Mouse (Mus musculus) gastrocnemius, postnatal 10 days (tissue): ENCODE results near the gene Zdhhc13. TPM values are rescaled to one million over a fixed set of nuclear protein-coding genes. Genes with fewer than 3 reads are reported as not detected.
A peak's percentile ranks its signal among the peaks of the same experiment; 100 is the strongest.

ENCODE experiments used
- DNase-seq: peaks from one replicate; pipeline ENCODE4 v3.0.0; 2021; ENCODE audit warnings: mixed read lengths
- long read RNA-seq, 2 experiments: library from polyadenylated mRNA; stranded (forward); transcript quantifications; one replicate each; pipeline ENCODE4 v2.0.0; 2021
- total RNA-seq, 2 experiments: library from RNA; stranded (reverse); gene quantifications; 2 replicates each; pipeline ENCODE4 v1.2.3; 2021

The Zdhhc13 gene
- total RNA-seq: 1 to 10 TPM; 5.1 to 5.9 TPM
- long read RNA-seq, experiment 1, transcript Zdhhc13-201 (17 exons, 2,410 nt): major isoform, 9 of 13 reads
- long read RNA-seq, experiment 1, partial matches to known transcripts: 0 of 13 reads
- long read RNA-seq, experiment 1, other reads (novel, unspliced or antisense): 4 of 13 reads
- long read RNA-seq, experiment 2, partial matches to known transcripts: 0 of 5 reads
- long read RNA-seq, experiment 2, other reads (novel, unspliced or antisense): 2 of 5 reads

DNA sequence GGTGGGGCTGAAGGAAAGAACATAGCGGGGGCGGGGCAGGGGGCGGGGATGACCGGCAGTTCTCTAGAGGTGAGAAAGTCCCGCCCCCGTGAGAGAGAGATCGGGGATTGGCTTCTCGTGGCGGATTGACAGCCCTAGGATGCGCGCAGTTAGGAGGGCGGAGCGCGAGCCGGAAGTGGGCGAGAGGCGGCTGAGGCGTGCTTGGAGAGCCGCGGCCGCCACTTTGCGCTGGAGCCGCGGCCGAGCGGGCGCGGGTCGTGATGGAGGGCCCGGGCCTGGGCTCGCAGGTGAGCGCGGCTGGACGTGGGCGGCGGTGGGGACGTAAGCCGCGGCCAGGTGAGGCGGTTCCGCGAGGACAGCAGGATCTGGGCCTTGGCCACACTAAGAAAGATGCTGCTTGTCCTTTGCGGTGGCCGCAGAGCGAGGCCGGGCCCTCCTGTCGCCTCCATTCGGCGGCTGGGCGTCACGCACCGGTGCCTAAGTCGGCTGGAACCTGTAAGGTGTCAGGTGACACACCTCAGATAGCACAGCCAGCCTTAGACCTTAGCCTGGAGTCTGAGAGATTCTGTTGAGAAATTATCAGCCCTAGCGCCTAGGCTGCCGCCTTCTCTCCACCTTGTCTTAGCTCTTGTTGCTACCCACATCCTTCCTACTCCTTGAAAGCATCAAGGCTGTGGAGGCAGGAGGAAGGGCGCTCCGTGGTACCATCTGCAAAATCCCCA, at the start of gene Zdhhc13:
Zdhhc13 (plus strand) TSS at position 153 of the 722 bp plus-strand sequence.
- DNase-seq: peak; percentile 81

GRCm38 (mm10) chr7:48749298-48750163, 39.3 kb upstream of the Zdhhc13 start:
- peak; percentile 69 for DNase-seq

GRCm38 (mm10) chr7:48750164-48750809, 38.5 kb upstream of the Zdhhc13 start:
- DNase-seq: no peak

DNA sequence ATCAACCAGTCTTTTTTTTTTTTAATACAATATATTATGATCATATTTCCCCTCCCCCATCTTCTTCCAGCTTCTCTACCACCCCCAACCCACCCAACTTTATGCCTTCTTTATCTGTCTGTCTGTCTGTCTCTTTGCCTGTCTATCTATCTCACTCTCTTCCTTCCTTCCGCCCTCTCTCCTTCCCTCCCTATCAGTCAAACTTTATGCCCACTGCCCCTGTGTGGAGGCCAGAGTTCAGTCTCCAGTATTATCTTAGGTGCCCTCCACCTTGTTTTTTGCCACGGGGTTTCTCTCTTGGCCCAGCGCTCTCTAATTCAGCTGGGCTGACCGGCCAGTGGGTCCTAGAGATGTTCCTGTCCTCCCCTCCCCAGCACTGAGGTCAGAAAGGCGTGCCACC, 37.6 kb upstream of the Zdhhc13 start:
- DNase-seq: no peak

GRCm38 (mm10) chr7:48754415-48754974, 34.3 kb upstream of the Zdhhc13 start:
- DNase-seq: no peak

DNA sequence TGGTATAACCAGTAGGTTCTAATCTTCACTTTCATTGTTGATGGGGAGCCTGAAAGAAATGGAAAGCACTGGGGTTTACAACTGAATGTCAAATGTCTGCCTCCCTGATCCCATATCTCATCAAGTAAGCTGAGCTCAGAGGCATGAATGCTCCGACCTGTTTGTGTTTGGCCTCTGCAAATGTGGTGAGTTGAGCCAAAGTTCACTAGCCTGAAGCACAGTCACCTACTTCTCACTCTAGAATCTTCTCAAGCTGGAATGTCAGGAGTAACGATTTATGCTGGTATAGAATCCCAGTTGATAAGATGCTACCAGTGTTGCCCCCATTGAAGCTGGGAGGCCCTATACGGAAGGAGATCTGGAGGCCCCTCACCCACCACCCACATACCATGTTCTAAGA, 33.0 kb upstream of the Zdhhc13 start:
- DNase-seq: no peak

DNA sequence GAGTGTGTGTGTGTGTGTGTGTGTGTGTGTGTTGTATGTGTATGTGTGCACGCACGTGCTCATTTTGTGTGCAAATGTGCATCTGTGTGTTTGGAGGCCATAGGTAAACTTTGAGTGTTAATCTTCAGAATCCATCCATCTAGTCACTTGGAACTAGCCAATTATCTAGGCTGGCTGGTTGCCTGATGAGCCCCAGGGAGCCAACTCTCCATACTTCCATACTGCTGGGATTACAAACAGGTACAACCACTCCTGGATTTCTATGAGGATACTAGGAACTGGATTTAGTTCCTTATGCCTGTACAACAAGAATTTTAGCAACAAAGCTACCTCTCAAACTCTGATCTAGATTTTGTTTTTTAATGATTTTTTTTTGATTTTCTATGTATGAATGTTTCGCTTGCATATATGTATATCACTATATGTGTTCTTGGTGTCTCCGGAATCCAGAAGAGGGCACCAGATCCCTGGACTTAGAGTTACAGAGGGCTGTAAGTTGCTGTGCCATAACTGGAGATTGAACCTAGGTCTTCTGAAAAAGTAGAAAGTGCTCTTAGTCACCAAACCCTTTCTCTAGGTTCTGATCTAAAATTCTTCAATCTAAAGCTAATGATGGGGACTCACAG, 32.4 kb upstream of the Zdhhc13 start:
- no peak for DNase-seq

GRCm38 (mm10) chr7:48758083-48758482, 30.7 kb upstream of the Zdhhc13 start:
- DNase-seq: no peak

- no peak for DNase-seq
These were observed 28.0 kb upstream of the Zdhhc13 start for GRCm38 (mm10) chr7:48760789-48761188.

DNA sequence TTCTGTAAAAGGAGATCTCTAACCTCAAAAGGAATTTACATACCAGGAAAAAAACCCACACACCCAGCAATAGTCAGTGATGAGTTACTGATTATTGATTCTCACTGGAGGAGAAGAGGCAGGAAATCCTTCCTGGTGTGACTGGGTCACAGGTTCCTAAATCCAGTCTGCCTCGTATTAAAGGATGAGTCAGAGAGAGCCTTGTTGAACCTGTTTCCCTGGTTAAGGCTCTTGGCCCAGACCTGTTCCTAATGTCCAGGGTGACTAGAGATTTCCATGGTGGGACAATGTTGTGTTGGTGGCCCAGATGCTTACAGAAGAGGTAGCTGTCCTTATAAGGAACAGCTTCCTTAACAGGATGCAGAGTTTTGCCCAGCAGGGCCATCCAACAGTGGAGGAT, 26.5 kb upstream of the Zdhhc13 start:
- no peak for DNase-seq

- no peak for DNase-seq
These were observed 26.1 kb upstream of the Zdhhc13 start for GRCm38 (mm10) chr7:48762721-48763120.

GRCm38 (mm10) chr7:48765959-48766358, 22.8 kb upstream of the Zdhhc13 start:
- DNase-seq: no peak

DNA sequence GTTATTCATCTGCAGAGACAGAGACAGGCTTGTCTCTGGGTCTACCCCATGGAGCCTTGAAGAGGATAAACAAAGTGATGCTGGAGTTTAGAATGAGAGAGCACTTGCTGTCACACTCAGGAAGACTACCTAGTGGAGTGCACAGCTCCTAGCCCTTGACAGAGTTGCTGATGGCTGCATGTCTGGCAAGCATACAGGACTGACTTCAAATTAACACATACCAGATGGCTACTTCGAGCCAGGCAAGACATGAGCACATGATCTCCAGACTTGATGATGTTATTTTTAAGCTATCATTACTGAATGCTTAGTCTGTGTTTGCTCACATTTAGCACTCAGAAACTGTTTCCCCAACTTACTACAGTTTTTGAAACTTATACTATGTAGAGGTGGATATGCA, 19.1 kb upstream of the Zdhhc13 start:
- DNase-seq: no peak

- DNase-seq: no peak
These were observed 16.6 kb upstream of the Zdhhc13 start for GRCm38 (mm10) chr7:48772060-48772734.

GRCm38 (mm10) chr7:48773333-48773732, 15.5 kb upstream of the Zdhhc13 start:
- DNase-seq: no peak

- DNase-seq: no peak
These were observed 14.2 kb upstream of the Zdhhc13 start for GRCm38 (mm10) chr7:48774633-48775032.

DNA sequence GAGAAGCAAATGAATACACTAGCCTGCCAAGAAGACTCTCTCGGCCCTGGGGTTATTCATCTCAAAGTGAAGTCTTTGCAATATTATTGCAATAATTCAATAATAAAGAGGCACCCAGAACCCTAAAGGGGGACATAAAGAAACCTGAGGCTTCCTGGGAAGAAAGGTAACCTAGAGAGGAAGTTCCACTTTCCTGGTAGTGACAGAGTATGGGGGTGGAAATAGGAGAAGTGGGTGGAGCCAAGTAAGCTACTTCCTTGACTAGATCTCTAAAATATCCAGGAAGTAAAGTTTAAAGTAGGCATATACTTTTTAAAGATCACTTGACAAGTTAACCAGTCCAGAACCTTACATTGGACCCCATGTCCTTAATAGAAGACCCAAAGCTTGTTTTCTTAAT, 13.4 kb upstream of the Zdhhc13 start:
- DNase-seq: no peak

GRCm38 (mm10) chr7:48777721-48778504, 10.9 kb upstream of the Zdhhc13 start:
- no peak for DNase-seq

DNA sequence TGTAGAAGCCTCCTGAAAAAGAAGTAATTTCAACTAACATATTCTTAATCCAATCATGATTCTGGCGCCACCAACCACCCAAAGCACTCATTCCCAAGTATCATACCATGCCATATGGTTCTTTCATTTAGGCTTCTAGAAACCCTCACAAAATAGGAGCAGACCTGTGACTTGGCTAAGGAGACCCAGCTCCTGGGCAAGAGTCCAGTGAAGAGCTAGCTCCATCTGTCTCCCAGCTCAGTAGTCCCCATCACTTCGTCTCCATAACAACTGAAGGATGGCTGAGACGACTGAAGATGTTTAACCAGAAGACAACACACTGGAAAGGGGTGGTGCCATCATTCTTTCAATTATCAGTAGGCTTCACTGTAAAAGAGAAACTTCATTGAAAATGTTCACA, 9.7 kb upstream of the Zdhhc13 start:
- DNase-seq: no peak

DNA sequence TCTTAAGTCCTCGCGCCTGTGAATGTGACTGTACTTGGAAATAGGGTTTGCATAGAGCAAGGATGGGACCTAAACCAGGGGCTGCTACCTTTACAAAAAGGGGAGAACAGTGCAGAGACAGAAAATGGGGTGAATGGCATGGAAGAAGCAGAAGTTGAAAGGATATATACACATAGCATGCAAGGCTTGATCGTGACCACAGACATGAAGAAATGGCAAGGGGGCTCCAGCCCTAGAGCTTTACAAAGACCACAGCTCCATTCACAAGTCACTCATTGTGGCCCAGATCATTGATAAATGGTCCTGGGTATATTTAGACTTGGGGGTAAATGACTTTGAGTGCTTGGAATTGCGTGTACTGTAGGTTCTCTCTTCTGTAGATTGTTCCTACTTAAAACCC, 6.4 kb upstream of the Zdhhc13 start:
- DNase-seq: no peak
